Mouse (Mus musculus) cerebellum, adult 2 months (tissue): ENCODE measurements around the gene Fnip2.

Experiments
- CTCF ChIP-seq: fragments of 200-500 bp; IDR thresholded peaks from 2 replicates; pipeline ENCODE4 v1.5.1; 2011; ENCODE audit warnings: low read depth, mild to moderate bottlenecking, control low read depth, low read length, moderate library complexity, borderline replicate concordance; ENCODE audit not compliant: insufficient read depth
- POLR2A ChIP-seq: fragments of 200-500 bp; IDR thresholded peaks from 2 replicates; pipeline ENCODE4 v1.6.1; 2011; ENCODE audit warnings: low read length, control low read depth, borderline replicate concordance; ENCODE audit not compliant: insufficient read depth

DNA sequence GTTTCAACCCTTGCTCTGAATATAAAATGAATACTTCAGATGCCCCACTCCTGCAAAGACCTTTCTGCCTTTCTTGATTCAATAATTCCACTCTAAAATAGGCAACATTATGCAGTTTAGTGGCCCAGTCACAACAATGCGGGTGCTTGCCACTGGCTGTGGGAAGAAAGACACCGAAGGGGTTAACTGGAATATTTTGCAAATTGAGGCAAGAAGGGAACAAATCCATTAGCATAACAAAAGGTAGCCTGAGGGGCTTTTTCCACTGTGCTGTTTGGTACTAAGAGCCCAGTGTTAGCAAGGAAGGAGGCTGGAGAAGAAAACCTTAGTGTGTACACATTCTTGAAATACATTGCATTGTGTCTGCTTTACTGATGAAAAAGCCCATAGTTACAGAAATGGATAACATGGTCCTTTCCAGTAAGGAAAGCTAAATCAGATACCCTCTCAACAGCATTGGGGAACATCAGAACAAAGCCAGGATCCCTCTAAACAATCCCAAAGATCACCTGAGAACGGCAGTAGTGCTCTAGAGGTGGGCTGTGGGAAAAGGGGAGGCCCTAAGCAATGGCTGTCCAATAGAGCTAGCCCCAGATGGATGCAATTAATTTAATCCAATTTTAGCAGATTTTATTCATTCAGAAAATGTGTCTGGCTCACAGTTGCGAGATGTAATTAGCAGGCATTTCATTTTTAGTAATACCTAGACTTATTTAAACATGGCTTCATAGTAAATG is 150.5 kb downstream of the Fnip2 start:
- TF ChIP-seq CTCF, result no peak
- TF ChIP-seq POLR2A, result no peak
